Mouse (Mus musculus): ENCODE results near the gene Lims1. TPM values are rescaled to one million over a fixed set of nuclear protein-coding genes. Genes with fewer than 3 reads are reported as not detected.

Gene Lims1
- 111 TPM for polyA plus RNA-seq (2014; fragmentation: Illumina TruSeq; extraction: RNeasy Lipid Tissue Mini Kit (QIAGEN cat#74804); ENCODE audit: low read depth, low replicate concordance)

GRCm38 (mm10) chr10:58323028-58323991 is at the start of gene Lims1:
Lims1 (plus strand) TSS chr10:58323466.

GRCm38 (mm10) chr10:58446384-58447279 is 123.4 kb downstream of the Lims1 start, which contains the start of gene Ranbp2:
Ranbp2 (plus strand) TSS chr10:58446920.

Other genes with a start within 250 kb of the Lims1 start
- not detected for gene AW822073, start 98.5 kb upstream of the Lims1 start, polyA plus RNA-seq (2014; fragmentation: Illumina TruSeq; extraction: RNeasy Lipid Tissue Mini Kit (QIAGEN cat#74804); ENCODE audit: low read depth, low replicate concordance)
- gene Duxf3, start 90.8 kb upstream of the Lims1 start, polyA plus RNA-seq (2014; fragmentation: Illumina TruSeq; extraction: RNeasy Lipid Tissue Mini Kit (QIAGEN cat#74804); ENCODE audit: low read depth, low replicate concordance): not detected
- gene Gm4981, start 86.8 kb upstream of the Lims1 start, polyA plus RNA-seq (2014; fragmentation: Illumina TruSeq; extraction: RNeasy Lipid Tissue Mini Kit (QIAGEN cat#74804); ENCODE audit: low read depth, low replicate concordance): not detected
- 14.0 TPM for gene Gcc2, start 68.0 kb upstream of the Lims1 start, polyA plus RNA-seq (2014; fragmentation: Illumina TruSeq; extraction: RNeasy Lipid Tissue Mini Kit (QIAGEN cat#74804); ENCODE audit: low read depth, low replicate concordance)
- 28.0 TPM for gene Ranbp2, start 123.5 kb downstream of the Lims1 start, polyA plus RNA-seq (2014; fragmentation: Illumina TruSeq; extraction: RNeasy Lipid Tissue Mini Kit (QIAGEN cat#74804); ENCODE audit: low read depth, low replicate concordance)
- gene Ccdc138, start 174.5 kb downstream of the Lims1 start, polyA plus RNA-seq (2014; fragmentation: Illumina TruSeq; extraction: RNeasy Lipid Tissue Mini Kit (QIAGEN cat#74804); ENCODE audit: low read depth, low replicate concordance): 0.52 TPM

All from heart, adult 10 weeks (tissue).